Mouse (Mus musculus) cerebellum, postnatal 36 days (tissue): Measurements from ENCODE around the gene Atp8a2.
"Not testable (repeated sequence)": the region's sequence is repeated elsewhere in the genome, so short reads cannot be mapped to it uniquely, and the experiment has no call there.

Source experiments
- DNase-seq, 2 experiments: peaks; one replicate each; pipeline ENCODE4 v3.0.0; 2021 to 2022; ENCODE audit warnings: mixed read lengths in 2 of 2

The Atp8a2 gene

GRCm38 (mm10) chr14:59762227-59762626 is 434.8 kb downstream of the Atp8a2 start:
- no peak for DNase-seq

GRCm38 (mm10) chr14:59759900-59760493 is 437.0 kb downstream of the Atp8a2 start:
- DNase-seq, result no peak

- DNase-seq, result no peak
Measured at GRCm38 (mm10) chr14:59759196-59759839, 437.7 kb downstream of the Atp8a2 start.

GRCm38 (mm10) chr14:59752401-59752800 is 444.6 kb downstream of the Atp8a2 start:
- DNase-seq, result no peak

- no peak for DNase-seq
Measured at GRCm38 (mm10) chr14:59750005-59750404, 447.0 kb downstream of the Atp8a2 start.

GRCm38 (mm10) chr14:59745676-59746075 is 451.3 kb downstream of the Atp8a2 start:
- DNase-seq, result no peak

GRCm38 (mm10) chr14:59741752-59742151 is 455.2 kb downstream of the Atp8a2 start:
- DNase-seq, result no peak

GRCm38 (mm10) chr14:59739446-59739845 is 457.5 kb downstream of the Atp8a2 start:
- DNase-seq, result no peak

- DNase-seq, result no peak
Measured at GRCm38 (mm10) chr14:59737734-59738294, 459.2 kb downstream of the Atp8a2 start.

GRCm38 (mm10) chr14:59736861-59737700 is 459.9 kb downstream of the Atp8a2 start:
- DNase-seq, result no peak

GRCm38 (mm10) chr14:59730043-59730390 is 467.0 kb downstream of the Atp8a2 start:
- no peak for DNase-seq

GRCm38 (mm10) chr14:59729298-59730042 is 467.5 kb downstream of the Atp8a2 start:
- DNase-seq, result no peak

GRCm38 (mm10) chr14:59727016-59727415 is 470.0 kb downstream of the Atp8a2 start:
- no peak for DNase-seq

- DNase-seq, result no peak
Measured at GRCm38 (mm10) chr14:59723163-59723562, 473.8 kb downstream of the Atp8a2 start.

GRCm38 (mm10) chr14:59721957-59722356 is 475.0 kb downstream of the Atp8a2 start:
- DNase-seq, result peak in 1 of 2 experiments; percentile 32

GRCm38 (mm10) chr14:59721356-59721755 is 475.6 kb downstream of the Atp8a2 start:
- DNase-seq, result peak in 1 of 2 experiments; percentile 15

- no peak for DNase-seq
Measured at GRCm38 (mm10) chr14:59720386-59720785, 476.6 kb downstream of the Atp8a2 start.

- DNase-seq, result not testable (repeated sequence)
Measured at GRCm38 (mm10) chr14:59716443-59717085, 480.4 kb downstream of the Atp8a2 start.

- no peak for DNase-seq
Measured at GRCm38 (mm10) chr14:59715695-59716442, 481.1 kb downstream of the Atp8a2 start.

GRCm38 (mm10) chr14:59709505-59710335 is 487.3 kb downstream of the Atp8a2 start:
- DNase-seq, result no peak
